Mouse (Mus musculus): ENCODE measurements at regions not wholly inside any gene's neighbourhood (a gene's known extent, or its start where the extent isn't known, plus 50 kb on each side); places are given as distances from the start of the nearest gene placed in this dataset.

GRCm38 (mm10) chr2:66961808-66962519, 177.2 kb upstream of the Scn7a start:
- Histone ChIP-seq H3K9ac (ENCODE audit: low read length) (no peak overlapping the region), H3K4me1 (ENCODE audit: control insufficient read depth, insufficient read depth, low read length) (no peaks in the 10 kb centered on the region), H3K27me3 (ENCODE audit: control insufficient read depth, insufficient read depth, low read length) (no peaks in the 10 kb centered on the region), H3K9me3 (ENCODE audit: control insufficient read depth, low read length) (no peaks in the 10 kb centered on the region), H3K4me2 (no peak overlapping the region), H3K4me3 (ENCODE audit: low read depth, low read length) (no peak overlapping the region), H3K27ac (ENCODE audit: low read depth, low read length) (no peak overlapping the region), H3K36me3 (ENCODE audit: control insufficient read depth, insufficient read depth, low read length) (no peaks in the 10 kb centered on the region)
- WGBS, result 31% methylated on average over 8 of the region's 8 CpGs
- peak; percentile 86 for DNase-seq (ENCODE audit: low spot score, missing footprints)
- peak; percentile 76 for ATAC-seq (ENCODE audit: low FRiP score)

- ATAC-seq (ENCODE audit: low FRiP score), result no peak
Measured at GRCm38 (mm10) chr2:66941188-66941587, 156.5 kb upstream of the Scn7a start.

GRCm38 (mm10) chr2:66898032-66898431, 113.3 kb upstream of the Scn7a start:
- H3K36me3 ChIP-seq (ENCODE audit: control insufficient read depth, insufficient read depth, low read length), result no peaks in the 10 kb centered on the region
- no peaks in the 10 kb centered on the region for H3K4me1 ChIP-seq (ENCODE audit: control insufficient read depth, insufficient read depth, low read length)
- H3K4me3 ChIP-seq (ENCODE audit: low read depth, low read length), result no peak overlapping the region
- no peaks in the 10 kb centered on the region for H3K27me3 ChIP-seq (ENCODE audit: control insufficient read depth, insufficient read depth, low read length)
- WGBS, result 82% methylated on average over 1 of the region's 1 CpGs
- ATAC-seq (ENCODE audit: low FRiP score) (no peak), DNase-seq (ENCODE audit: low spot score, missing footprints) (no peak)
- no peak overlapping the region for H3K4me2 ChIP-seq
- no peak overlapping the region for H3K27ac ChIP-seq (ENCODE audit: low read depth, low read length)
- H3K9ac ChIP-seq (ENCODE audit: low read length), result no peak overlapping the region
- no peaks in the 10 kb centered on the region for H3K9me3 ChIP-seq (ENCODE audit: control insufficient read depth, low read length)

More at GRCm38 (mm10) chr2:66941188-66941587, 156.5 kb upstream of the Scn7a start:
- H3K27me3 ChIP-seq (ENCODE audit: control insufficient read depth, insufficient read depth, low read length), result no peaks in the 10 kb centered on the region
- 82% methylated on average over 5 of the region's 5 CpGs for WGBS
- no peaks in the 10 kb centered on the region for H3K4me1 ChIP-seq (ENCODE audit: control insufficient read depth, insufficient read depth, low read length)
- no peak for DNase-seq (ENCODE audit: low spot score, missing footprints)
- H3K4me2 ChIP-seq, result no peak overlapping the region
- no peaks in the 10 kb centered on the region for H3K9me3 ChIP-seq (ENCODE audit: control insufficient read depth, low read length)
- H3K27ac ChIP-seq (ENCODE audit: low read depth, low read length), result no peak overlapping the region
- no peak overlapping the region for H3K9ac ChIP-seq (ENCODE audit: low read length)
- H3K4me3 ChIP-seq (ENCODE audit: low read depth, low read length), result no peak overlapping the region
- no peaks in the 10 kb centered on the region for H3K36me3 ChIP-seq (ENCODE audit: control insufficient read depth, insufficient read depth, low read length)

- Histone ChIP-seq H3K27ac (ENCODE audit: low read depth, low read length) (no peak overlapping the region), H3K4me3 (ENCODE audit: low read depth, low read length) (no peak overlapping the region), H3K36me3 (ENCODE audit: control insufficient read depth, insufficient read depth, low read length) (no peaks in the 10 kb centered on the region), H3K4me2 (no peak overlapping the region), H3K27me3 (ENCODE audit: control insufficient read depth, insufficient read depth, low read length) (no peaks in the 10 kb centered on the region), H3K9me3 (ENCODE audit: control insufficient read depth, low read length) (no peaks in the 10 kb centered on the region), H3K4me1 (ENCODE audit: control insufficient read depth, insufficient read depth, low read length) (no peaks in the 10 kb centered on the region), H3K9ac (ENCODE audit: low read length) (no peak overlapping the region)
- WGBS, result 88% methylated on average over 2 of the region's 2 CpGs
- DNase-seq (ENCODE audit: low spot score, missing footprints) (no peak), ATAC-seq (ENCODE audit: low FRiP score) (no peak)
Measured at GRCm38 (mm10) chr2:66867457-66868216, 82.9 kb upstream of the Scn7a start.

All from midbrain, embryonic 11.5 days (tissue).